Mouse (Mus musculus) left cerebral cortex, adult 2 months (tissue): ENCODE results near the gene Ggct. TPM values are rescaled to one million over a fixed set of nuclear protein-coding genes. Genes with fewer than 3 reads are reported as not detected.

Experiments
- DNase-seq, 2 experiments: peaks; one replicate each; pipeline ENCODE4 v3.0.0; 2021 to 2022; ENCODE audit warnings: low spot score in 2 of 2, mixed read lengths in 1 of 2; ENCODE audit errors: extremely low spot score in 1 of 2
- H3K27ac ChIP-seq: fragments of 200-600 bp; 2 replicates; pipeline ENCODE4 v1.8.1; 2022
- H3K4me3 ChIP-seq: fragments of 200-600 bp; 2 replicates; pipeline ENCODE4 v1.8.1; 2022
- CTCF ChIP-seq: fragments of 200-600 bp; IDR thresholded peaks from 2 replicates; pipeline ENCODE4 v1.8.1; 2022; ENCODE audit warnings: antibody characterized with exemption, mild to moderate bottlenecking, moderate library complexity
- intact Hi-C: fragments of 180-260 bp; cut with DNase I; formaldehyde crosslinking; loops from one replicate; pipeline ENCODE4 v1.15.1; 2025
- long read RNA-seq, 2 experiments: library from polyadenylated mRNA; stranded (forward); transcript quantifications; one replicate each; pipeline ENCODE4 v2.0.0; 2021; ENCODE audit warnings: borderline mapping rate in 2 of 2
- total RNA-seq, 2 experiments: library from RNA; stranded (reverse); gene quantifications; 2 replicates each; pipeline ENCODE4 v1.2.3; 2021

The Ggct gene
- 10 to 100 TPM; 27.7 to 29.3 TPM for total RNA-seq
- long read RNA-seq, experiment 1, partial matches to known transcripts: 0 of 7 reads
- long read RNA-seq, experiment 1, other reads (novel, unspliced or antisense): 1 of 7 reads
- long read RNA-seq, experiment 2, transcript Ggct-202 (4 exons, 3,960 nt): major isoform, 5 of 8 reads
- long read RNA-seq, experiment 2, partial matches to known transcripts: 2 of 8 reads
- long read RNA-seq, experiment 2, other reads (novel, unspliced or antisense): 1 of 8 reads

DNA sequence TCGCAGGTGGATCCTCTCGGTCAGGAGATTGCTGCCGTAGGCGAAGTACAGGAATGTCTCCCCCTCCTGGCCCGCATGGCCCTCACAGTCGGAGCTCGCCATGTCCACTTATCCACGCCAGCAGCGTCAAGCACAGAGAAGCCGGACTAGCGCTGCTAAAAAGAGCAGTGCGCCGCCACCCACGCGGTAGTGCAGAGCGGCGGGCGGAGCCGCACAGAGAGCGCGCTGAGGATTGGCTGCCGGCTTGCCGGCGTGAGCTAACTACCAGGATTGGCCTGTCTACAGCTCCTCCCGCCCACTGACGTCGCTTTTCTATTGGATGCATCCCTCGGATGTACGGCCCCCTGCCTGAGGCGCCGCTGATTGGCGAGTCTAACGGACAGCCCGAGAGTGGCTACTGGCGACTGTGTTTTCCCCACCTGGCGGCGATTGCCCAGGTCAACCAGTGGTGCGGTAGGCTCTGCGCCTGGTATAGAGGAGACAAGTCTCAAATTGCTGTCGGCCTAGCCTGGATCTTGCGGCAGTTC lies at the start of gene Ggct:
Gene Ggct (minus strand): TSS at position 217 of the 527 bp plus-strand sequence.
- peak within 1 kb of the TSS; percentile 89 for H3K27ac ChIP-seq
- peak; percentile 95 to 96 for DNase-seq
- peak; percentile 54 for TF ChIP-seq CTCF
- H3K4me3 ChIP-seq: peak within 1 kb of the TSS; percentile 63
- intact Hi-C loops: loop anchor here (2.0 to 5.0 kb wide), 4 partner anchors 76 to 395 kb away; partner anchors contain the start of genes Fkbp14, Plekha8 and Znrf2

- DNase-seq: no peak
- H3K4me3 ChIP-seq: 0 out of 2 replicates have a peak overlapping the region, but pooled peaks have one; percentile 6
- intact Hi-C loops: no loop called here
- no peak overlapping the region for H3K27ac ChIP-seq
- no peak for TF ChIP-seq CTCF
These were observed 47.3 kb upstream of the Ggct start for GRCm38 (mm10) chr6:55040031-55040430.

- DNase-seq: no peak
- H3K4me3 ChIP-seq: peak overlapping the region; percentile 79; the same call in 1 of the 2 replicates
- H3K27ac ChIP-seq: no peak overlapping the region
- intact Hi-C loops: loop anchor here (1.0 to 10.0 kb wide), 4 partner anchors 22 to 445 kb away; partner anchors contain the start of genes Fkbp14, Plekha8 and Znrf2
- TF ChIP-seq CTCF: no peak
These were observed 46.7 kb upstream of the Ggct start for GRCm38 (mm10) chr6:55039446-55039783.

DNA sequence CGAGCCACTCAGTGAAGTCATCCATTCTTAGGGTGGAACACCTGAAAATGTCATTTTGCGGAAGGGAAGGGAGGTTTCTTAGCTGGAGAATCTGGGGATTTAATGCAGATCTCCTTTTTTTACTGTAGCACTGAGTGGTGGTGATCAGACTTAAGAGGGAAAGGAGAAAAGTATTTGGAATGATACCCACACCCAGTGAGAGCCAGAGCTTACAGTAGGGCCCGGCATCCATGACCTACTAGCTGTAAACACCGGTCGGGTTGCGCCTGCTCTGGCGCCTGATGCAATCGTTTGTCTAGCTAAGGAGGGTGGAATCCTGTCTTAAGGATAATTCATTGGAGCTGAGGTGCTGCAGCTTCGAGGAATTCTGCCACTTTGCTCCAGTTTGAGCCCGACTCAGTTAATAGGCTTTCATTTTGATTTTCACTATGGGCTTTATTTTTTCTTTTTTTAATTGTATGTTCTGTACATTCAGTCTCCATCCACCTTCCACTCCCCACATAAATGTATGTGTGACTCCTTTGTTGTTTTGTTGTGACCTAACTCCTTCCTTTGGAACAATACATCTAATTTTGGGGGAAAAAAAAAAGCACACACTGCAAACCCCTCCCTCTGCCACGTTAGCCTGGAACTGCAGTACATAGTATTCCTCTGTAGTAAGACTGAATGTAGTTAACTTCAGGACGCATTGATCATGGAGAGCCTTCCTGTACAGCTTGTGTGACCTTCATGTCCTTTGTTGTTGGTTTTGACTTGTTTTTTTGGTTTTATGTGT lies 46.1 kb upstream of the Ggct start:
- H3K27ac ChIP-seq: peak overlapping the region; percentile 94; the same call in 1 of the 2 replicates
- DNase-seq: no peak
- no peak for TF ChIP-seq CTCF
- intact Hi-C loops: loop anchor here (1.0 to 10.0 kb wide), 4 partner anchors 22 to 444 kb away; partner anchors contain the start of genes Fkbp14, Plekha8 and Znrf2
- H3K4me3 ChIP-seq: peak overlapping the region; percentile 79

DNA sequence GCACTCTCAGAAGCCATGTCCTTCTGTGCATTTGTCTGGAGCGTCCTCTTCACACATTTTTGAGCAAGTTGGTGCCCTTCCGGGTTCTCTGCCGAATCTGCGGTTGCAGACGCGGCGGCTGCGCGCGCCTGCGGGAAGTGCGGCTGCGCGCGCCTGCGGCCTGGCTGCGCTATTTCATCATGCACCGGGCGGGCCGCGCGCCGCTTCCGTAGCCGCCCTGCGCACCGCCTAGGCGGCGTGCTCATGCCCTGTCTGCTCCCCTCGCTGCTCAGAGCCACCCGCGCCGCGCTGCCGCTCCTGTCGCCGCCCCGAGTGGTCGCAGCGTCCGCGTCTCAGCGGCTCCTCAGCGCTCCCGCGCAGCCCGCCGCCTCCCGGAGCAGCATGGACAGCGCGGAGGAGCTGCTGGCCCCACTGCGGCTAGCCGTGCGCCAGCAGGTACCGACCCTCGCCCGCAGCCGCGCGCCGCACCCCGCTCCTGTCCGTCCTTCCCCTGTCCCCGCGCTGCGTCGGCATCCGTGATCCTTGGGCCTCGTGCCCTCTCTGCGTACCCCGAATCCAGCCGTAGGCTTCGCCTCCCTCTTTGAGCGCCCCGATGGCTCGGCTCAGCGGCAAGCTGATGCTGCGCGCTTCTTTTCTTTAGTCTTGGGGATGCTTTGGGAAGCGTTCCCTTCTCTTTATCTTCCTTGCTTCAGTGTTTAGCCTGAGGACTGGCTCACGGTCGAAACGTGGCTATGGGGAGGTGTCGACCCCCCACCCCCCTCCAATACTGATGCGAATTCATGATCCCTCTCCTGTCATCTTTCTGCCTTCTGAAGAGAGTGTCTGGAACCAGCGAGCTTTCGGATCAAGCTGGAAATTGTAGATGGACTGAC lies 45.3 kb upstream of the Ggct start, which contains the start of gene Gars:
Gene Gars (plus strand): TSS at position 209 of the 872 bp plus-strand sequence.
- no peak; the same call in 1 of the 2 replicates for TF ChIP-seq CTCF
- Histone ChIP-seq H3K27ac (peak within 1 kb of the TSS; percentile 94), H3K4me3 (peak within 1 kb of the TSS; percentile 79)
- peak; percentile 90 to 91 for DNase-seq
- intact Hi-C loops: loop anchor here (5.0 to 10.0 kb wide), 3 partner anchors 129 to 443 kb away; partner anchors contain the start of genes Fkbp14, Plekha8 and Znrf2

DNA sequence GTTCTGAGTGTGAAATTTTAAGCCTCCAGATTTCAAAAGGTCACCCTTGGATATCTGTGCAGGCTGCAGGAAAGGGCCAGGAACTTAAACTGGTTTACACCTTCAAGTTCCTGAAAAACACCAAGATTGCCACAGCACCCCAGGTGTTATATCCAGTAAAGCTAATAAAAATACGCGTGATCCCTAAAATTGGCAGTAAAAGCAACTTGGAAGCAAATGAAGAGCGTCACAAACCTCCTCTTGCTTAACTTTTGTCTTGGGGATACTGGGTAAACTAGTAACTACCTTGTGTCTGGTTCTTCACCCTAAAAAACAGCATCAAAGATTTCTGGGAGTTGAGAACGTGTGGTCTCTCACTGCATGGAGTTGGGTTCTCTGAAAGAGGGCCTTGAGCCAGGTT lies 44.0 kb upstream of the Ggct start:
- intact Hi-C loops: loop anchor here (5.0 to 10.0 kb wide), 3 partner anchors 131 to 442 kb away; partner anchors contain the start of genes Fkbp14, Plekha8 and Znrf2
- H3K27ac ChIP-seq: no peak overlapping the region
- no peak for TF ChIP-seq CTCF
- H3K4me3 ChIP-seq: no peak overlapping the region
- no peak for DNase-seq

DNA sequence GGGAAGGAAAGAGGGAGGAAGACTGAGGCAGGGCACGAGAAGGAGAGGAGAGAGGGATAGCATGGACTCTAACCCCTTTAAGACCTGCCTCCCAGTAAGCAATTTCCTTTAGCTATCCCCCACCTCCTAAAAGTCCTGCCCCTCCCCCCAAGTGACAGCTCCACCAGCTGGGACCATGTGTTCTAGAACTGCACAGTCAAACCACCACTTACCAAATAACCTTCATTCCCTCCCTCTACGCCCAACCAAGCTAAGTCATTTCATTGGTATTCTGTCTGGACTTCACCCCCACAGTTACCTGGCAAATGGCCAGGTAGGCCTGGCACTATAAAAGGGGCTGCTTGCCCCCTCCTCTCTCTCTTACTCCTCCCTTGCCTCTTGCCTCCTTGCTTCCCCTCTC lies 34.9 kb upstream of the Ggct start:
- H3K27ac ChIP-seq: no peak overlapping the region
- intact Hi-C loops: no loop called here
- no peak overlapping the region for H3K4me3 ChIP-seq
- no peak for DNase-seq
- TF ChIP-seq CTCF: no peak

DNA sequence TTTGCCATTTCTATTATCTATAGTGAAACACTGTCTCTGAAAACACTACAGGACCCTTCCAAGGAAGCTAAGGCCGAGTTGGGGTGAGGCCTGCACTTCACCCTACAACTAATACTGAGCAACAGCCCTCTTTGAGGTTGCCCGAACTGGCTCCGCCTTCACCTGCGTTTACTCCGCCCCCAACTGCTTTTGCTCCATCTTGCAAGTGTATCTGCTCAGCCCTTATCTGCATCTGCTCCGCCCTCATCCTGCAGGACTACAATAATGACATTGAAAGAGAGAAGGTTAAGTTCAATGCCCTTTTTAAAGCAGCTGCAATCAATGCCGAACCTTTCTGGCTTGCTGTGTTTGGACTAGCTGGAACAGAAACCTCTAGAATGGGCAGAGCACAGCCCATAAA lies 29.1 kb upstream of the Ggct start:
- Histone ChIP-seq H3K27ac (no peak overlapping the region), H3K4me3 (no peak overlapping the region)
- DNase-seq: no peak
- TF ChIP-seq CTCF: no peak
- intact Hi-C loops: no loop called here

DNA sequence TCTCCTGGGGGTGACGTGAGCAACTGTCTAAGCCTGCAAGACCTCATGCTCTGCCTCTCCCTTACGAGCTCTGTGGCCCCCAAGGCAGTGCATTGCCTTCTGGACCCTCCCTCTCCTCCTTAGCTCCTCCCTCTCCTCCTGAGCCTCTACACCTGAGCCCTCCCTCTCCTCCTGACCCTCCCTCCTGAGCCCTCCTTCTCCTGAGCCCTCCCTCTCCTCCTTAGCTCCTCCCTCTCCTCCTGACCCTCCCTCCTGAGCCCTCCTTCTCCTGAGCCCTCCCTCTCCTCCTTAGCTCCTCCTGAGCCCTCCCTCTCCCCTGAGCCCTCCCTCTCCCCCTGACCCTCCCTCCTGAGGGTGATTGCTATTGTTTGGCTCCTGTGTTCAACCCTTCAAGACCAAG lies 25.7 kb upstream of the Ggct start:
- Histone ChIP-seq H3K27ac (no peak overlapping the region), H3K4me3 (no peak overlapping the region)
- DNase-seq: no peak
- no peak for TF ChIP-seq CTCF
- intact Hi-C loops: loop anchor here (5.0 kb wide), 2 partner anchors 206 to 311 kb away; no protein-coding TSS in a partner anchor

DNA sequence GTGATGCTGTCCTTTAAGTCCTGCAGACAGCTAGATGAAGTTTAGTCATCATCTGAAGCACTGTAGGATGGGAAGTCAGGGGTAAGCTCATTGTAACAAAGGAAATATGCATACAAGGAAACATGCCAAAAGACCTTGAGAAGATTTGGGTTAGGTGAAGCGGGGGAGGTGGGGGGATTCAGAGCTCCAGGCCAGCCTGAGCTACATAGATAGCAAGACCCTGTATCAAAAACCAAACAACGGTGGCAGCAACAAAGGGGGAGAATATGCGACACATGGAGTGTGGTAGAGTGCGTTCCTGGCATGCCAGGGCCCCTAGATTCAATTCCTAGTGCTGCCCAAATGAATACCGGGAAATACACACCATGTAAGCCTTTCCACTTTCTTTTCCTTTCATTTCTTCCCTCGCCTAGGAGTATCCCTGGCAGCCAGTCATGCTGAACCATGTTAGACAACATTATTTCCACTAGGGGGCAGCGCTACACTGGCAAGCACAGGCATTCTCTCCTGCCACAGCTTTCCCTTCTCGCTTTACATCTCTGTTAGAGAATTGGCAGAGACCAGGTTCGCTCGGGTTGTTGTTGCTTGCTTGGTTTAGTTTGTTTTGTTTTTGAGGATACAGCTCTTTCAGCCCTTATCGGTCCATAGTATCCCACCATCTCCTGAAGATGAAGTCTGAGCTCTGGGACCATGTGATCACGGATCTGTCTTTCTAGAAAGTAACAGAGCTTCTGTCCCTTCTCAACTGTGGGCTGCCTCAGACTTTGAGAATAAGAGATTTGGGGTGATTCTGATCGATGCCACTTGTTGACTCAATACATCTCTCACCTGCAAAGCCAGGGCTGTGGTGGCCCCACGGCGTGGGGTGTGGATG lies 24.2 kb upstream of the Ggct start:
- Histone ChIP-seq H3K27ac (no peak overlapping the region), H3K4me3 (no peak overlapping the region)
- TF ChIP-seq CTCF: peak; percentile 83
- intact Hi-C loops: loop anchor here (1.0 to 5.0 kb wide), 5 partner anchors 22 to 310 kb away; no protein-coding TSS in a partner anchor
- peak; percentile 38 to 48 for DNase-seq
